Mouse (Mus musculus) stomach, postnatal 0 days (tissue): Measurements from ENCODE around the gene Grk4.

Source experiments
- CTCF ChIP-seq: IDR thresholded peaks from 2 replicates; pipeline ENCODE4 v1.5.1; 2016; ENCODE audit warnings: antibody characterized with exemption, low read depth, mild to moderate bottlenecking, moderate library complexity
- EP300 ChIP-seq: optimal IDR thresholded peaks from 2 replicates; pipeline ENCODE3; 2016; ENCODE audit warnings: antibody characterized with exemption

DNA sequence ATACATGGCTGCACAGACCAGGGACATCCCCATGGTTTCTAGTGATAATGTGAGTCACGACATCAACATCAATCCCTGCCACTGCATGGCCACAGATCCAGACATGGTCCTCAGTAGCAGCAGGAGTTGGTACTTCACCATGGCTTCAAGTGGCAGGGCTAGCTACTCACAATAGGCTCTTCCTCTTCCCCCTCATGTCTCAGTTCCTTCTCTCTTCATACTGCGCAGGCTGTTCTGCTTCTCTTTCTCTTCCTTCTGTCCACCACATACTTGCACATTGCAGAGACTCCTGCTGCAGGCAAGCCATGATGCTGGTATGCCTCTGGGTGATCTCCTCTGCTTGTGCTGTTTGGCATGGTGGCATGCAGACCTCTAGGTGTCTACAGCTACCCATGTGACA lies 113.2 kb downstream of the Grk4 start:
- TF ChIP-seq EP300 (no peak), CTCF (no peak)
